Mouse (Mus musculus) forebrain, postnatal 0 days (tissue): ENCODE measurements around the gene 6430571L13Rik. TPM values are rescaled to one million over a fixed set of nuclear protein-coding genes. Genes with fewer than 3 reads are reported as not detected.

Source experiments
- ATAC-seq: fragments of 200-750 bp; cut with Nextera tagmentation; 2 replicates; pipeline ENCODE4 v1.8.0; 2017; ENCODE audit warnings: mild to moderate bottlenecking, moderate library complexity
- DNase-seq: peaks from one replicate; pipeline ENCODE4 v3.0.0-alpha.2; 2015
- H3K27ac ChIP-seq: fragments of 300-500 bp; sonication (generic); 2 replicates; pipeline ENCODE4 v1.5.1; 2014; ENCODE audit warnings: low read depth, mild to moderate bottlenecking, antibody characterized with exemption, low read length, moderate library complexity, mixed read lengths
- H3K27me3 ChIP-seq: fragments of 300-500 bp; sonication (generic); 2 replicates; pipeline ENCODE4 v1.6.1; 2014; ENCODE audit warnings: mild to moderate bottlenecking, low read length, mixed read lengths; ENCODE audit not compliant: insufficient read depth
- H3K36me3 ChIP-seq: fragments of 300-500 bp; sonication (generic); 2 replicates; pipeline ENCODE4 v1.6.1; 2014; ENCODE audit warnings: mild to moderate bottlenecking, moderate library complexity; ENCODE audit not compliant: insufficient read depth
- H3K4me1 ChIP-seq: fragments of 300-500 bp; sonication (generic); 2 replicates; pipeline ENCODE4 v1.6.1; 2014; ENCODE audit warnings: antibody characterized with exemption; ENCODE audit not compliant: insufficient read depth
- H3K4me2 ChIP-seq: fragments of 300-500 bp; sonication (generic); 2 replicates; pipeline ENCODE4 v1.6.1; 2014; ENCODE audit warnings: low read depth, mild to moderate bottlenecking, moderate library complexity
- H3K4me3 ChIP-seq: fragments of 300-500 bp; sonication (generic); 2 replicates; pipeline ENCODE4 v1.5.1; 2014; ENCODE audit warnings: low read depth, low read length, mixed read lengths
- H3K9ac ChIP-seq: fragments of 300-500 bp; sonication (generic); 2 replicates; pipeline ENCODE4 v1.6.1; 2014; ENCODE audit warnings: mild to moderate bottlenecking
- H3K9me3 ChIP-seq: fragments of 300-500 bp; sonication (generic); 2 replicates; pipeline ENCODE4 v1.6.1; 2016; ENCODE audit warnings: low read length
- CTCF ChIP-seq: sonication (generic); IDR thresholded peaks from 2 replicates; pipeline ENCODE4 v1.5.1; 2016; ENCODE audit warnings: antibody characterized with exemption, control low read depth, low read depth
- WGBS: fragments of 180-500 bp; shearing (Covaris S2); extraction: QIAGEN DNeasy Blood & Tissue Kit; methylation state at CpG from one replicate; pipeline ENCODE4 v1.1.7; 2014; 5-methylcytosine and 5-hydroxymethylcytosine counted together
- polyA plus RNA-seq: library from polyadenylated mRNA; unstranded; fragments of >200 nt; fragmentation: Nextera tagmentation; extraction: Ambion mirVana; gene quantifications from 2 replicates; pipeline ENCODE4 v1.2.1, GENCODE M21; 2015
- total RNA-seq: library from RNA; depleted of rRNA; stranded (reverse); fragments of >200 nt; gene quantifications from 2 replicates; pipeline ENCODE4 v1.2.3, GENCODE M21; 2014

The 6430571L13Rik gene
- total and polyA plus RNA-seq, 2 experiments from 2014 or later = 6.0 to 7.2 TPM

DNA sequence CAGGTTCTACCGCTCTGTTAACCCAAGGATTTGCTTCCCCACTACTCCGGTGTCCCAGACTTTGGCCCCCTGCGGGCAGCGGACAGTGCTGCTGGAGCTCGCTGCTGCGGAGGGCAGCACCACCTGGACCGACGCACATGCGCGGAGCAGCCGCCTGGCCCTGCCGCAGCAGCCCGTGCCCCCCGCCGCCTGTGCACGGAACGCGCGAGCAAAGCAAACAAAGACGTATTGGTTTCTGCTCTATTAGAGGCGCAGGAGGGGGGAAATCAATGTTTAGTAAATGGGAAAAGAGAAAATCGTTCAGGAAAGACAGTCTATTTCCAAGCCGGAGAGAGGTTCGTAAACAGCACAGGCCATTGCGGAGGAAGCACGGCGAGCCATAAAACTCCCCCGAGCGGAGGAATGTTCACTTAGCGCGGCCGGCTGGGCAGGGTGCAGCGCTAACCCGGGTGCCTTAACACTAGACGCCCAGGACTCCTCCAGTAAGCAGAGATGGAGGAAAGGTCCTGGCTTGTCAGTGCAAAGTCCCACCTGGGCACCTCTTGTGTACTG is 37.6 kb downstream of the 6430571L13Rik start:
- peak; percentile 32; the same call in 1 of the 2 replicates for TF ChIP-seq CTCF
- ATAC-seq = peak; percentile 66
- Histone ChIP-seq H3K27ac (0 out of 2 replicates have a peak overlapping the region, but pooled peaks have one; percentile 9), H3K9me3 (no peaks in the 10 kb centered on the region), H3K9ac (peak overlapping the region; percentile 51), H3K4me2 (peak overlapping the region; percentile 73), H3K36me3 (no peaks in the 10 kb centered on the region), H3K4me3 (peak overlapping the region; percentile 37), H3K27me3 (peaks cover 57% of the 10 kb centered on the region), H3K4me1 (peaks cover 3% of the 10 kb centered on the region; the same call in 1 of the 2 replicates)
- DNase-seq = peak; percentile 71
- whole genome bisulfite sequencing = under 1% methylated on average over 35 of the region's 35 CpGs

DNA sequence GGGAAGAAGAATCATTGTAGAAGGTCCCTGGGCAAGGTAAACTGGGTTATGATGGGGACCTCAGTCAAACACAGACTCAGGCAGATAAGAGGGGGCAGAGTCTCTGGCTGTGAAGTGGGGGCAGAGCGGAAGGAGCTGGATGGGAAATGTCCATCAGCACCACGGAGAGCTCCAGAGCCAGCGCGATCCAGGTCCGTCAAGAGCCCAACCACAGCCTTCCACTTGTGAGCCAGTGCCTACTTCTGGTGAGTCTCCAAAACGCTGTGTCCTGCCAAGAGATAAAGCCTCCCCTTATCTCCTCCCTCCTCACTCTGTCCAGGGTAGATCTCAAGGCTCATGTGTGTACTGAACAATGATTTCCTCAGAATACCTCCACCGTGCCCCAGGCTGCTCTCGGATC is 41.3 kb downstream of the 6430571L13Rik start:
- TF ChIP-seq CTCF = no peak
- no peak overlapping the region for H3K27ac ChIP-seq
- H3K9me3 ChIP-seq = no peaks in the 10 kb centered on the region
- H3K4me3 ChIP-seq = no peak overlapping the region
- peaks cover 3% of the 10 kb centered on the region; the same call in 1 of the 2 replicates for H3K4me1 ChIP-seq
- peaks cover 49% of the 10 kb centered on the region for H3K27me3 ChIP-seq
- WGBS = 15% methylated on average over 8 of the region's 8 CpGs
- H3K4me2 ChIP-seq = no peak overlapping the region
- no peaks in the 10 kb centered on the region for H3K36me3 ChIP-seq
- ATAC-seq = no peak
- H3K9ac ChIP-seq = no peak overlapping the region
- DNase-seq = no peak

GRCm38 (mm10) chr9:107384396-107384795 is 44.0 kb downstream of the 6430571L13Rik start:
- H3K4me3 ChIP-seq = no peak overlapping the region
- ATAC-seq = peak; percentile 43
- no peaks in the 10 kb centered on the region for H3K9me3 ChIP-seq
- H3K27ac ChIP-seq = no peak overlapping the region
- no peak for DNase-seq
- no peak overlapping the region for H3K9ac ChIP-seq
- H3K27me3 ChIP-seq = peaks cover 36% of the 10 kb centered on the region
- no peaks in the 10 kb centered on the region for H3K36me3 ChIP-seq
- TF ChIP-seq CTCF = no peak
- no peaks in the 10 kb centered on the region for H3K4me1 ChIP-seq
- no peak overlapping the region for H3K4me2 ChIP-seq
- whole genome bisulfite sequencing = 19% methylated on average over 3 of the region's 3 CpGs

GRCm38 (mm10) chr9:107386722-107387121 is 46.3 kb downstream of the 6430571L13Rik start:
- Histone ChIP-seq H3K4me1 (no peaks in the 10 kb centered on the region), H3K4me3 (no peak overlapping the region), H3K9me3 (no peaks in the 10 kb centered on the region), H3K36me3 (no peaks in the 10 kb centered on the region), H3K4me2 (no peak overlapping the region), H3K9ac (no peak overlapping the region), H3K27ac (no peak overlapping the region), H3K27me3 (peaks cover 14% of the 10 kb centered on the region)
- DNase-seq = no peak
- WGBS = 67% methylated on average over 3 of the region's 3 CpGs
- no peak for ATAC-seq
- TF ChIP-seq CTCF = peak; percentile 42

DNA sequence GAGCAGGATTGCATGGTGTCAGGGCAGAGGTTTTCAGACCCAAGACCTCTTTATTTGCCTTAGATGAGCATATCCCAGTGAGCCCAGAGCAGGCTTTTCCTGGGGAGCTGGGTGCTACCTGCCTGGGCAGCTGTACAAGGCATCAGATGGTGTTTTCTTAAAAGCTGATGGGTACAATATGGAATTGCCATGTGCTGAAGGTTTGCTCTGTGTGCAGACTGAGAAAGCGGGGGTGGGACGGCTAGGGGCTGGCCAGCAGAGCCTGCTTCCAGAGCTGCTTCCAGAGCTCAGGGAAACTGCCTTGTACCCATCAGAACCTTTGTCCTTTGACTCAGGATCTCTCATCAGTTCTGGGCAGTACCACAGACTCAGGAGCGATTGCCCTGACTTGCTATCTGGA is 47.3 kb downstream of the 6430571L13Rik start:
- Histone ChIP-seq H3K4me3 (no peak overlapping the region), H3K9ac (no peak overlapping the region), H3K4me2 (no peak overlapping the region), H3K4me1 (no peaks in the 10 kb centered on the region), H3K9me3 (no peaks in the 10 kb centered on the region), H3K27ac (no peak overlapping the region), H3K36me3 (no peaks in the 10 kb centered on the region), H3K27me3 (peaks cover 4% of the 10 kb centered on the region; the same call in 1 of the 2 replicates)
- WGBS = 85% methylated on average over 3 of the region's 3 CpGs
- no peak for DNase-seq
- ATAC-seq = no peak
- no peak for TF ChIP-seq CTCF

- H3K4me3 ChIP-seq = no peak overlapping the region
- H3K4me1 ChIP-seq = no peaks in the 10 kb centered on the region
- no peak overlapping the region for H3K9ac ChIP-seq
- H3K9me3 ChIP-seq = no peaks in the 10 kb centered on the region
- 38% methylated on average over 2 of the region's 2 CpGs for WGBS
- H3K4me2 ChIP-seq = no peak overlapping the region
- DNase-seq (no peak), ATAC-seq (no peak)
- no peak for TF ChIP-seq CTCF
- no peak overlapping the region for H3K27ac ChIP-seq
- H3K36me3 ChIP-seq = no peaks in the 10 kb centered on the region
- no peaks in the 10 kb centered on the region; the same call in 1 of the 2 replicates for H3K27me3 ChIP-seq
Measured at GRCm38 (mm10) chr9:107388263-107388662, 47.9 kb downstream of the 6430571L13Rik start.

- WGBS = 32% methylated on average over 4 of the region's 4 CpGs
- DNase-seq (no peak), ATAC-seq (no peak)
- Histone ChIP-seq H3K27me3 (0 out of 2 replicates have a peak, but pooled peaks cover 13% of the 10 kb centered on the region), H3K4me3 (no peak overlapping the region), H3K4me1 (peaks cover 4% of the 10 kb centered on the region; the same call in 1 of the 2 replicates), H3K27ac (no peak overlapping the region), H3K36me3 (no peaks in the 10 kb centered on the region), H3K4me2 (no peak overlapping the region), H3K9me3 (no peaks in the 10 kb centered on the region), H3K9ac (no peak overlapping the region)
- no peak; the same call in 1 of the 2 replicates for TF ChIP-seq CTCF
Measured at GRCm38 (mm10) chr9:107396397-107396796, 56.0 kb downstream of the 6430571L13Rik start.
